Mouse (Mus musculus) testis, adult 2 months (tissue): ENCODE data around the gene Palmd.

ENCODE experiments used
- CTCF ChIP-seq: fragments of 200-500 bp; IDR thresholded peaks from 2 replicates; pipeline ENCODE4 v1.5.1; 2012; ENCODE audit warnings: low read depth, mild to moderate bottlenecking, inconsistent platforms, low read length, moderate library complexity; ENCODE audit not compliant: control insufficient read depth, insufficient read depth, insufficient replicate concordance
- POLR2A ChIP-seq: fragments of 200-500 bp; IDR thresholded peaks from 2 replicates; pipeline ENCODE4 v1.6.1; 2012; ENCODE audit warnings: low read depth, mild to moderate bottlenecking, inconsistent platforms, low read length, moderate library complexity; ENCODE audit not compliant: control insufficient read depth

DNA sequence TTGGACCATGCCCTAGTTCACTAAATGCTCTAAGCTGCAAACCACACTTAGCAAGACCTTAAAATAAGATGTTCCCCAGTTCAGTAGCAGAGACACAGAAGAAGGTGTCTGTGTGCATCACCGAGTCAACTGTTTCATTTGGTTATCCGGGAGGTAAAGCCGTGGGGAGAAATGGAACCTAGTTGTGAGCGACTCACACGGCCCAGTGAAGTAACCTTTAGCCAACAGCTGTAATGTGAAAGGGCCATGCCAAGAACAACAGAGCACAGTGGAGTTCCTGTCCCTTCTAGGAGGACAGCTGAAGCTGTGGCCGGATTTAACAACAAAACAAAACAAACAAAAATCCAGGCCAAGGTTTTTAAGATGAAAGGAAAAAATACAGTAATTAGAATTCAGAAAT, 2.0 kb downstream of the Palmd start:
- no peak for TF ChIP-seq CTCF
- no peak for TF ChIP-seq POLR2A
